Mouse (Mus musculus): Measurements from ENCODE around the gene Mmp11. TPM values are rescaled to one million over a fixed set of nuclear protein-coding genes. Genes with fewer than 3 reads are reported as not detected.

Gene Mmp11
- total and polyA plus RNA-seq, 3 experiments, result 4.7 to 15.6 (median 5.4) TPM

DNA sequence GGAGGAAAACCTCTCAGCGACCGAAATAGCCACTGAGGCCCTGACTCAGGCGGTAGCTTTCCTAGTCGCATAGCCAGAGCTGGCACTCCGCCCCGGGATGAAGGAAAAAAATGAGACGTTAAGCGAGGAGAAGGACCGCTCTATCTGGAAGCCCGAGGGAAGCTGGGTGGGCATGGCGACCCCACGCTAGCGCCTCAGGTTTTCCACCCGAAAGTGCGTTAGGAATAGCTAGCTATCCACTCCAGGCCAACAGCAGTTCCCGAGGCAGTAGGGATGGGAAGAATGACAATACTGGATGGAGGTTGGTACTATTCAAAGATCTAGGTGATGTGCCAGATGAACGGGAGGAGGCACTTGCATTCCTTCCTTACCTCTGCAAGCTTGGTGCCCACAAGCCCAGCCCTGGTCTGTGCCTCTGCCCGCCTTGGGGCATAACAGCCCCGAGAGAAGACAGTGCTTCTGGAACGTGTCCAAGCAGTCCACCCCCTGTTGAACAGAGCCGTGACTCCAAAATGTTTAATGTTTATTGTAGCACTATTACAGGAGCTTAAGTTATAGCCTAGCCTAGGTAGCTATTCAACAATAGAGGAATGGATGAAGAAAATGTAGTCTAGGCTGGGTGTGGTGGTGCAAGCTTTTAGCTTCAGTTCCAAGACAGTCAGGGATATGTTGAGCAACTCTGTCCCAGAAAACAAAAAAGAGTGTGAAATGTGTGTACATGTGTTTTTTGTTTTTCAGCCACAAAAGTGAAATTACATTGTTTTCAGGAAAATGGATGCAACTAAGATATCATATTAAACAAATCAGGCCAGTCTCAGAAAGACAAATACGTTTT is 14.4 kb downstream of the Mmp11 start:
- H3K27ac ChIP-seq, result peak overlapping the region; percentile 91
- TF ChIP-seq POLR2A (IDR thresholded peaks at IDR 0.05; ENCODE audit: insufficient read depth, low read depth, low read length) (peak; percentile 46; the same call in 1 of the 2 replicates), CTCF (IDR thresholded peaks at IDR 0.05) (no peak), EP300 (IDR thresholded peaks at IDR 0.05; ENCODE audit: insufficient read depth, low read depth, low read length) (no peak)
- H3K36me3 ChIP-seq (ENCODE audit: control insufficient read depth, insufficient read depth, low read length), result no peaks in the 10 kb centered on the region
- WGBS, result 5% methylated on average over 22 of the region's 22 CpGs
- DNase-seq, result no peak
- H3K4me3 ChIP-seq, result peak overlapping the region; percentile 97
- H3K27me3 ChIP-seq (ENCODE audit: control insufficient read depth, insufficient read depth, low read length), result no peaks in the 10 kb centered on the region
- H3K4me1 ChIP-seq (ENCODE audit: control insufficient read depth, insufficient read depth, low read length), result peaks cover 5% of the 10 kb centered on the region
- intact Hi-C loops (cut with DNase I), result loop anchor here (2.0 kb wide), 2 partner anchors 21 to 29 kb away; no protein-coding TSS in a partner anchor
- peaks cover 2% of the 10 kb centered on the region for H3K79me2 ChIP-seq (replicated peaks; ENCODE audit: control insufficient read depth, insufficient read depth, low read length)
- peak overlapping the region; percentile 90 for H3K9ac ChIP-seq (ENCODE audit: low read depth, low read length)

- no peaks in the 10 kb centered on the region for H3K36me3 ChIP-seq (ENCODE audit: control insufficient read depth, insufficient read depth, low read length)
- H3K9ac ChIP-seq (ENCODE audit: low read depth, low read length), result peak within 1 kb of the TSS; percentile 92
- H3K4me1 ChIP-seq (ENCODE audit: control insufficient read depth, insufficient read depth, low read length), result peaks cover 5% of the 10 kb centered on the region
- intact Hi-C loops (cut with DNase I), result loop anchor here (2.0 kb wide), 2 partner anchors 20 to 30 kb away; no protein-coding TSS in a partner anchor
- H3K4me3 ChIP-seq, result peak within 1 kb of the TSS; percentile 97
- DNase-seq, result peak; percentile 96 to 97
- H3K27ac ChIP-seq, result peak within 1 kb of the TSS; percentile 91
- under 1% methylated on average over 76 of the region's 76 CpGs for WGBS
- TF ChIP-seq POLR2A (IDR thresholded peaks at IDR 0.05; ENCODE audit: insufficient read depth, low read depth, low read length) (peak; percentile 56), CTCF (IDR thresholded peaks at IDR 0.05) (no peak), EP300 (IDR thresholded peaks at IDR 0.05; ENCODE audit: insufficient read depth, low read depth, low read length) (no peak)
- H3K79me2 ChIP-seq (replicated peaks; ENCODE audit: control insufficient read depth, insufficient read depth, low read length), result peaks cover 2% of the 10 kb centered on the region
- no peaks in the 10 kb centered on the region for H3K27me3 ChIP-seq (ENCODE audit: control insufficient read depth, insufficient read depth, low read length)
Observed at GRCm38 (mm10) chr10:75921026-75921725, 15.1 kb downstream of the Mmp11 start, which contains the start of gene Smarcb1. Gene Smarcb1 (minus strand): TSS chr10:75921617.

GRCm38 (mm10) chr10:75919026-75919425 is 17.3 kb downstream of the Mmp11 start:
- no peaks in the 10 kb centered on the region for H3K27me3 ChIP-seq (ENCODE audit: control insufficient read depth, insufficient read depth, low read length)
- peaks cover 5% of the 10 kb centered on the region for H3K4me1 ChIP-seq (ENCODE audit: control insufficient read depth, insufficient read depth, low read length)
- no peak for TF ChIP-seq EP300 (IDR thresholded peaks at IDR 0.05; ENCODE audit: insufficient read depth, low read depth, low read length)
- TF ChIP-seq CTCF (IDR thresholded peaks at IDR 0.05), result no peak
- TF ChIP-seq POLR2A (IDR thresholded peaks at IDR 0.05; ENCODE audit: insufficient read depth, low read depth, low read length), result no peak
- no peak overlapping the region for H3K4me3 ChIP-seq
- no peak overlapping the region for H3K9ac ChIP-seq (ENCODE audit: low read depth, low read length)
- 87% methylated on average over 5 of the region's 5 CpGs for WGBS
- no peaks in the 10 kb centered on the region for H3K36me3 ChIP-seq (ENCODE audit: control insufficient read depth, insufficient read depth, low read length)
- H3K79me2 ChIP-seq (replicated peaks; ENCODE audit: control insufficient read depth, insufficient read depth, low read length), result peaks cover 2% of the 10 kb centered on the region
- no peak overlapping the region for H3K27ac ChIP-seq
- no peak for DNase-seq
- intact Hi-C loops (cut with DNase I), result no loop called here

DNA sequence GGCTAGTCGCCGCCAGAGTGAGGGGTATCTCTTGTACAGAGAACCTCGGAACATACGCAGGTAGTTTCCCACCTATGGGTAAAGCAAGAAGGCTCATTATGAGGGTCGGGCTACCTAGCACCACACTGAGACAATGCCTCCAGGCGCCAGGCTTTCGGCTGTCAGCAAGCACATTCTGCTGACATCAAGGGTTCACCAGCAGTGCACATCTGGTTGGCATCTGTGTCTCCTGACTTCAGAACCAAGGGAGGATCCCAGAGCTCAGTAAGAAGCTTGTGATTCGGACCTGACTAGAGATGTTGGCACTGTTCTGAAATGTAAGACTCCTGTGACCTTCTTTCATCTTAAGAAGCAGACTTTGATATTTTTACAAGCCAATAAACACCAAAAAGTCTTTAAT is 19.5 kb downstream of the Mmp11 start:
- 85% methylated on average over 8 of the region's 8 CpGs for WGBS
- DNase-seq, result no peak
- H3K27me3 ChIP-seq (ENCODE audit: control insufficient read depth, insufficient read depth, low read length), result no peaks in the 10 kb centered on the region
- H3K36me3 ChIP-seq (ENCODE audit: control insufficient read depth, insufficient read depth, low read length), result no peaks in the 10 kb centered on the region
- H3K27ac ChIP-seq, result no peak overlapping the region
- H3K79me2 ChIP-seq (replicated peaks; ENCODE audit: control insufficient read depth, insufficient read depth, low read length), result peaks cover 2% of the 10 kb centered on the region
- no peak overlapping the region for H3K4me3 ChIP-seq
- intact Hi-C loops (cut with DNase I), result no loop called here
- H3K9ac ChIP-seq (ENCODE audit: low read depth, low read length), result no peak overlapping the region
- TF ChIP-seq EP300 (IDR thresholded peaks at IDR 0.05; ENCODE audit: insufficient read depth, low read depth, low read length), result no peak
- TF ChIP-seq CTCF (IDR thresholded peaks at IDR 0.05), result no peak
- no peak for TF ChIP-seq POLR2A (IDR thresholded peaks at IDR 0.05; ENCODE audit: insufficient read depth, low read depth, low read length)
- peaks cover 3% of the 10 kb centered on the region for H3K4me1 ChIP-seq (ENCODE audit: control insufficient read depth, insufficient read depth, low read length)

- 71% methylated on average over 7 of the region's 7 CpGs for WGBS
- Histone ChIP-seq H3K4me3 (no peak overlapping the region), H3K27me3 (ENCODE audit: control insufficient read depth, insufficient read depth, low read length) (no peaks in the 10 kb centered on the region), H3K36me3 (ENCODE audit: control insufficient read depth, insufficient read depth, low read length) (no peaks in the 10 kb centered on the region), H3K9ac (ENCODE audit: low read depth, low read length) (no peak overlapping the region), H3K79me2 (replicated peaks; ENCODE audit: control insufficient read depth, insufficient read depth, low read length) (peaks cover 2% of the 10 kb centered on the region; the same call in 1 of the 2 replicates), H3K4me1 (ENCODE audit: control insufficient read depth, insufficient read depth, low read length) (peaks cover 1% of the 10 kb centered on the region), H3K27ac (no peak overlapping the region)
- no peak for DNase-seq
- TF ChIP-seq EP300 (IDR thresholded peaks at IDR 0.05; ENCODE audit: insufficient read depth, low read depth, low read length) (no peak), CTCF (IDR thresholded peaks at IDR 0.05) (no peak), POLR2A (IDR thresholded peaks at IDR 0.05; ENCODE audit: insufficient read depth, low read depth, low read length) (no peak)
- intact Hi-C loops (cut with DNase I), result no loop called here
Observed at GRCm38 (mm10) chr10:75915557-75915956, 20.7 kb downstream of the Mmp11 start.

Measured in heart, adult 2 months (tissue).